Mouse (Mus musculus): Measurements from ENCODE around the gene Nr6a1.

The Nr6a1 gene

DNA sequence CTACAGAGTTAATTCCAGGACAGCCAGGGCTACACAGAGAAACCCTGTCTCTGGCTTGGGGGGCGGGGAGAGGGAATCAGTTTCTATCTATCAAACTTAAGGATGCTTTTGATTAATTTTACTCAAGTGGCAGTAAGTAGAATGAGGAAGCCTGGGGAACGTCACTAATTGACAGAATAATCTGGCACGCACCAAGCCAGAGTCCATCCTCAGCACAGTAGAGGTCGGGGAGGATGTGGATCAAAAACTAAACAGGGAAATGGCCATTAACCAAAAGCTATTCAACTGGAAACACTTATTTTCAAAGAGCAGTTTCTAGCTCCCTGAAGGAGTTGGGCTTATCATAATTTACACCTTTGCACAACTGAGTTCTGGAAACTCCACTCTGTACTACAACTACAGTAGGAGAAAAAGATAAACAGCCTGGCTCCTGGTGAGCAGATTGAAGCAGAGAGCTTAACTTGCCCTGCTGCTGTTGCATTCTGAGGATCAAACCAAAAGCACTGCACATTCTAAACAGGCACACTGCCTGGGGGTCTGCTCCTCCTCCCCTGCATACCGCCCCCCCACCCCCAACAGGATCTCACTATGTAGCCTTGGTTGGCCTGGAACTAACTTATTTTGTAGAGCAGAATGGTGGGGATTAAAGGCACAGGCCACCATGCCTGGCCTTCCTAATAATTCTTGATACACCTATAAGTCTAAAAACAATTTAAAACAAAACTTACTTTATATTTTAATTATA is 141.1 kb downstream of the Nr6a1 start:
- in situ Hi-C loops (cut with MboI; ENCODE audit: low sequenced_read_pairs) = no loop called here

DNA sequence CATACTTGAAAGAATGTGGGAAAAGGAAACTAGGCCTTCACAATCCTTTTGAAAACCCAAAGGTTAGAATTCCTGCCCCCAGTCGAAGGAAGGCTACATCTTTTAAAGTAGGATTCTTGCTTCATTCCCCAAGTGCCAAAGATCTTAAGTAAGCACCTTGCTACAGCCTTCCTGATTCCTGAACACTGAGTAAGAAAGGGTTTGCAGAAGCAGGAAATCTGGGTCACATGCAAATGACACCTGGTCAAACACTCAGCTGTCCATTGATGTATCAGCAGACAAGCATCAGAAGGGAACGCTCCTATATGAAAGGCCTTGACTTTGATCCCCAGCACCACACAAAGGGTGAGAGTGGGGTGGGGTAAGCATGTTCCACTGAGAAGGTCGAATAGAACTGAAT is 142.4 kb downstream of the Nr6a1 start:
- in situ Hi-C loops (cut with MboI; ENCODE audit: low sequenced_read_pairs) = no loop called here

DNA sequence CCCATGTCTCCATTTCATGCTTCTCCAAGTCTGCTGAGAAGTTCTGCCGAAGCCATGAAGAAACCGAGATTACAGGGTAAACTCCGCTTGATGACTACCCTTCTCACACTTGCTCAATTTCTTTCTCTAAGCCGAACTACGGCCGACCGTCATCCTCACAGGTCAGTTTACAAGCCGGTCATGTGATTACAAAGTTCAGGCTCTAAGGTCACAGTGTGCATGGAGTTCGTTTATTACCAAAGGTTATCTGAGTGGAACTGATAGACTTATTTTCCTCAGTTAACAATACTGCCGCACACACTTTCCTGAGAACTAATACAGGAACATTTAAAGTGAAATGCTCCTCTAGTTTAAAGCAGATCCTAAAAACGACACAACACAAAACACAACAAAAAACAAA is 143.1 kb downstream of the Nr6a1 start:
- in situ Hi-C loops (cut with MboI; ENCODE audit: low sequenced_read_pairs) = no loop called here

DNA sequence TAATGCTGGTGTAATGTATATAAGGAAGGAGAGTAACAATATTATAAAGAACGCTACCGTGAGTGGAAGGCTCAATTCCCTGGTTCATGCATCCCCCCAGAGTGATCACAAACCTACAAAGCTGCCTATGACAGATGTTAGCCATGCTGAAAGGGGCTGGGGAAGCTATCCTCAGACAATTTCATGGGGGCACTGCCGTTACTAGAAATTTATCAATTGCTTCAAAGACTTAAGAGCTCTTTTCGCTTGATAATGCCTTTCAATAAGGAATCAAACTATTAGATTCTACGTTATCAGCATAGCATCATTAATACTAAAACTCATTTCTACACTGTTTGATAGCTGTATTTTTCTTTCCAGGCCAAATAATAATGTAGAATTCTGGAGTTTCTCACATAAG is 144.1 kb downstream of the Nr6a1 start:
- in situ Hi-C loops (cut with MboI; ENCODE audit: low sequenced_read_pairs) = no loop called here

DNA sequence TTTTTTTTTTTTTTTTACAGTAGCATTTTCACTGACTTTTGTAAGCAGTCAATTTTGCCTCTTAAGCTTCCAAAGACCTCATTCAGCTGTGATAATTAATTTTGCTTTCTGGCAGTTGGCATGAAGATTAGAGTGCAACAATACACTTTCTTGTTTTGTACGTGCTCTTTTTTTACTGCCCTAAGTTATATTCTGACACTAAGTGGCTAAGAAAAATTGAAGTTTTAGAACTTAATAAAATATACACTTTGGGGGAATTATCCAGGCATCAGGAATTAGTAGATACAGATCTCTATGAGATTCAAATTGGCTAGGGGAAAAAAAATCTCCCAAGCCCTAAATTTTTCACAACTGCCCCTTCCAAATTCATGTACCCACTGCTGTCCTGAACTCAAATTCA is 144.8 kb downstream of the Nr6a1 start:
- in situ Hi-C loops (cut with MboI; ENCODE audit: low sequenced_read_pairs) = no loop called here

DNA sequence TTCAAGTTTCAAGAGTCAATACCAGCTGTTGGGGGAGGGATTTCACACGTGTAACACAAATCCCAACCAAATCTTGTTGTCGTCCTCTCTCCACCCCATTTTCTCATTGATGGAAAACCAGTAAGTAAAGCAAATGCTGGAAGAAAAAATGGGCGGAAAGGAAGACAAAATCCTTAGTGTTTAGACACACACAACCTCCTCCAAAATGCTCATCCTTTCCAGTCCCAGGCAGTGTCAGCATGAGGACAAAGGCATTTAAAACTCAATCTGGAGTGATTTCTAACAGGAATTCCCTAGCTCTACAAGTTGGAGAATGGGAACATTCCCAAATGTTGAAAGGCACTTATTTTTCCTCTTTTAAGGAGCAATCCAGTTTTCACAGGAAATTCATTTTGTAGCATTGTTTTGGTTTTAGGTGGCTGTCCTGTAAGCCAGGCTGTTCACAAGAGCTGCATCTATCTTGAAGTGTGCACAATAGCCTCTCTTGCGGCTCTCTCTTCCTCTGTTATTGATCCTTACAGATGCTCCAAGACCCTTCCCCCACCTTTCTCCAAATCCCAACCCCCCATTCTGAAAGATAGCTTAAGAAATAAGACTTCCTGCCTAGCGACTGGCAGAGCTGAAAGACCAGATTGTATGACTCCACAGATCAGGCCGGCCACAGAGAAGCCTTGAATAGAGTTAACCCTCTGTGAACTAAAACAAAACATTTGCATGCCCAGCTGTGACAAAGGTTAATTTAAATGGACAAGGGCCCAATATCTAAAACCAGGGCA is 145.4 kb downstream of the Nr6a1 start:
- in situ Hi-C loops (cut with MboI; ENCODE audit: low sequenced_read_pairs) = no loop called here

DNA sequence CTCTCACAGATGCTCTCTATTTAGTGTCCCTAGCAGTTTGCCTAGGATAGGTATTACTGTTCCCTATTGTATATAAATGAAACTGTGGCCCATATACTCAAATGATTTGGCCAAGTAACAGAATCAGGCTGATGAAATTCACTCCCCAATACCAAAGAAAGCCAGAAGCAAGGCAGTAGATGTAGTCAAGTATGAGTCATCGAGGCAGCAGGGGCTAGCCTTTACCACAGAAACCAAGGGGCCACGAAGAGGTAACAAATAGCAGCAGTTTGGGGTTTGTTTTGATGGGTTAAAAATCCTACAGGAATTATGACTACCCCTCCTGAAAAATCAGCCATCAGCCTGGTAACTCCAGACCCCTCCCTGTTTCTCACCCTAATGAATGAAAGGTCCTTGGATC is 147.5 kb downstream of the Nr6a1 start:
- in situ Hi-C loops (cut with MboI; ENCODE audit: low sequenced_read_pairs) = no loop called here

DNA sequence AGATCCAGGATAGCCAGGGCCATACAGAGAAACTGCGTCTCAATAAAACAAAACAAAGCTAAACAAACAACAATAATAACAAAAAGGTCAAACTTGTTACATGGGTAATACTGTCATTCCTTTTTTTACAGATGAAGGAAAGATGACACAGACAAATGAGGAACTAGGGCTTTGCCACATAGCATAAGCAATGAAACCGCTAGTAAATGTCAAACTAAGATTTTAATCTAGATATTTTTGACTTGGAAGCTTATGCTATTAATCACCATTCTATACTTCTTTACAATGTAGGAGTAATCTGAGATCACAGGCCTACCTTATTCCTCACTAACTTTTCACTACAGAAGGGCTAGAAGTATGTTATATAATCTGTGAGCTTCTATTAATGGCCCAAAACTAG is 150.2 kb downstream of the Nr6a1 start:
- in situ Hi-C loops (cut with MboI; ENCODE audit: low sequenced_read_pairs) = no loop called here

DNA sequence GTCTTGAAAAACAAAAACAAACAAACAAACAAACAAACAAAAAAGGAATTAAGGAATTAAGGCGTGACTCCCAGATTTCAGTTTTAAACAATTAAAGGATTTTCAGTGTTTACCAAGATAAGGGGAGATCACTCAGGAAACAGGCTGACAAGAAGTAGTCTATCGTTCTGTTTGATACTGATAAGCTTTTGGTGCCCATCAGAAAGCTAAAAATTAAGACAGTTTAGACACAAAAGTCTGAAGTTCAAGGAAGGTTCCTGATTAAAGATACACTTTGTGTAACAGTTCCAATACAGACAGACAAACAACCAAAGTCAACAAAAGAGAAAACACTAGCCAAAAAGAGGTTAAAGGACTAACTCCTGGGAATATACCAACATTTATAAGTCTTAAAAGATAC is 152.6 kb downstream of the Nr6a1 start:
- in situ Hi-C loops (cut with MboI; ENCODE audit: low sequenced_read_pairs) = no loop called here

DNA sequence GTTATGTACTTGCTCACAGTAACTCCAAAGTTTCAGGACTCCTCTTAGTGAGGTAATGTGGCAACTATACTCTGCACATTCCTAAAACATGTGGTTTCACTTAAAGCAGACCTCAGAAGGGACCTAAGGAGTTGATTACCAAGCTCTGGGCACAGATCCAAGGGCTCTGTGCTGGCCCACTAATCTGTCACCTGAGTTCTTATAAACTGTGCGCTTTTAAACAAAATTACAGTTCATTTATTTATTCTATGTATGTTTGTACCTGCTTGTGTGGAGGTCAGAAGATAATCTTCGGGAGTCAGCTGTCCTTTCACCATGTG is 156.1 kb downstream of the Nr6a1 start:
- in situ Hi-C loops (cut with MboI; ENCODE audit: low sequenced_read_pairs) = no loop called here

DNA sequence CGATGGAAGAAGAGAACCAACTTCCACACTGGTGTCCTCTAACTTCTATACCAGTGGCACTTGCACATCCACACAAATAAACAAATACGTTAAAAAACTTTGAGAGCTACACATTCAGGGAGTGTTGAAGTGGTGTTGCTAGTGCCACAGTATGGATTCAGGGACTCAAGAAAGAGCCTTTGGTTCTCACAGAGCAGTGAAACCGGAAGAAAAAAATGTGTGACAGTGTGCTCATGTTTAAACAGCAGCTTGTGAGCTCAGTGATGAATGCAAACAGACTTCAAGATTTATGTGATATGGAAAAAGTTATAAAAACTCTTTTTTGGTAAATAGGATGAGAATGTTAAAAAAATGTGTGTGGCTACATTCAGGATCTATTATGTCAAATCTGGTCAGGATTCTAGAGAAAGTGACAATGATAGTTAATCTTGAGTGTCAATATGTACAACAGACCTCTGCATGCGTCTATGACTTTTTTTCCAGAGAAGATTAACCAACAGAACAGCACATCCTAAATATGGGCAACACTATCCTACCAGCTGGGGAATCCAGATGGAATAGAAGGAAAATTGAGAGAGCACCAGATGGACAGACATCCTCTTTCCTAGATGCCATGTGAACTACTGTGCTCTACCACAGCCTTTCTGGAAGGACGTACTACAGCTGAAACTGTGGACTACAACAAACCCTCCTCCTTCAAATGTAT is 156.6 kb downstream of the Nr6a1 start:
- in situ Hi-C loops (cut with MboI; ENCODE audit: low sequenced_read_pairs) = no loop called here

DNA sequence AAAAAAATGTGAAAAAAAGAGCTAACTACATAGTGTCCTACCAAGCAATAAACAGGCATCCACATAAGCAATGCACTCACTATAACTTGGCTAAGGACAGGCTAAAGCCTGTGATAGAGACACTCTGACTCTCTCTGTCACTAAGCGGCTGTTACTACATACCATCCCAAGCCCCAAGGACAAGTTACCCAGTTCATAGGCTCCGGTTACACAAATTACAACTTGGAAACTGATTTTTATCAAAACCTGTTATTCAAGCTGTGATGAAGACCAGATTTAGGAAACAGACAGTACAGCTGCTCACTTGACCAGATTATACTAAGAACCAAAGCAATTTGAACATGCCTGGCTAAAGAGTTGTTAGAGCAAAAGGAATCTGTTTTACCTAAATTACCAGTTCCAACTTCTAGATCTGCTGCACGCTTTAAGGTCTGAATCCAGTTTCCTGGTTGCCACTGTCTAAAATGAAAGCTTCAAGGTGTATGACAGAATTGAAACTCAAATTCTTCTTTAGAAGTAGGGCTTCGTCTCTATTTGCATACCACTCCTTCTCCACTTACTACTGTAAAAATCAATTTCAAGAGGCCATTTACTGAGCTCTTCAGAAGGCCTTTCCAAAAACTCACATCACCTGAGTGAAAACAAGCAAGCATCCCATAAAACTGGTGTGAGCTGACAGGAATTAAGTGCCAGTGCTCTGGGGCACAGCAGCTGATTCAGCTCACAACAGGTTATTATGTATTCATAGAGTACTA is 160.1 kb downstream of the Nr6a1 start:
- in situ Hi-C loops (cut with MboI; ENCODE audit: low sequenced_read_pairs) = no loop called here

DNA sequence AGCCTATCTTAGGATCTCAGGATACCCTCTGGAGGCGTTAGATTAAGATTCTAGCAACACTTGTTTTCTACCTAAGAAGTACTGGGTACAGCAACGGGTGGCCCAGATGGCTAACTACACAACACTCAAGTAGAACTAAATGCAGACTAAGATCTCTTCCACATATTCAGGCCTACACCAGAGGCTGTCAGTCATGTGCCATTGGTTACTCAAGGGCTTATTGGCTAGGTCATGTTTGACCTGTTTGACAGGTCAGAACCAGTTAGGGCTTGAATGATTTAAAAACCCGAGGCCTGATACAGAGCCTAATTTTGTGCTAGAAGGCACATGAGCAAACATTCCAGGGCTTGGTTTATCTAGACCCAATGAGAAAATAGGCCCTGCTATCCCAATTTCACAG is 187.6 kb downstream of the Nr6a1 start:
- in situ Hi-C loops (cut with MboI; ENCODE audit: low sequenced_read_pairs) = no loop called here

DNA sequence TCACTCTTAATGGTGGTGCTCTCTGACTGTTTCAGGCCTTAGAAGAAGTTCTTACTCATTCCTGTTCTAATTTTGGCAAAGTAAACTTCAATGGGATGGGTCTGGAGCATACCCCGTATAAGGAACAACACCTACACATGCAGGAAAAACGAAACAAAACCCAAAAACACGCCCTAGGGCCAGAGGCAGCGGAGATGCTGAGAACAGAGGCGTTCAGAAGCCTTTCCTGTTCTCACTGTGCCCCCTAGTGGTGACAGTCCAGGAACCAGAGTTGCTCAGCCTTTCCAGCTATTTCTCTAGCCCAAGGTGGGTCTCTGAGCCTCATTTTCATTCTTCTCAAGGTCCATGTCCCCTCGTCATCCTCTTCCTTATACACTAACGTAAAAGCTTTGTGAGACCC is 188.1 kb downstream of the Nr6a1 start:
- in situ Hi-C loops (cut with MboI; ENCODE audit: low sequenced_read_pairs) = no loop called here

DNA sequence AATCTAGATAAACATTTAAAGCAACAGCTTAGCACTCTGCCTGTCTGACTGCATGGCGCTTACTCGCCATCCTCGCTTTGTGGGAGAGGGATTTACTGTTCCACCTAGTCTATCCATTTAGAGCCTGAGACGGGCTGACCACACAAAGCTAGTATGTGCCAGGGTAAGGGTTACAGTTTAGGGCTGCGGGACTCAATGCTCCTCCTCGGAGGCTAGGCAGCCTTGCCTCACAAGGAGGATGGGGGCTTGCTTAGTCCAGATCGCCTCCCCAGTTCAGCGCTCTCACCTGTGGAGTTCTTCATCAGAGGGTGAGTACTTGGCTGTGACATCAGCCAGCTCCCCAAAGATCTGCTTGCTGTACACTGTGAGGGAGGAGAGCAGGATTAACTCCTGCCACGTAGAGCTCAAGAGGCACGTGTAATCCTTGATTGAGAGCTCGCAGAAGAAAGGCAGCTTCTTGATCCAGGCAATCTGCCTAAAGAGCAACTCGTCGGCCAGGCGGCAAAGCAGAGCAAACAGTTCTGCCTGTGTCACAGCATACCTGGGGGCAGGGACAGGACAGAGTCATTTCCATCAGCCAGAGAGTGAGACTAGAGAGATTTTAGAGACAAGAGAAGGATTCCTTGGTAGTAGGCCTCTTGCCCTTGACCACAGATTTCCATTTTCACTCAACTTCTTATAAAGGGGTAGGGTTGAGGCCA is 188.7 kb downstream of the Nr6a1 start:
- in situ Hi-C loops (cut with MboI; ENCODE audit: low sequenced_read_pairs) = no loop called here

DNA sequence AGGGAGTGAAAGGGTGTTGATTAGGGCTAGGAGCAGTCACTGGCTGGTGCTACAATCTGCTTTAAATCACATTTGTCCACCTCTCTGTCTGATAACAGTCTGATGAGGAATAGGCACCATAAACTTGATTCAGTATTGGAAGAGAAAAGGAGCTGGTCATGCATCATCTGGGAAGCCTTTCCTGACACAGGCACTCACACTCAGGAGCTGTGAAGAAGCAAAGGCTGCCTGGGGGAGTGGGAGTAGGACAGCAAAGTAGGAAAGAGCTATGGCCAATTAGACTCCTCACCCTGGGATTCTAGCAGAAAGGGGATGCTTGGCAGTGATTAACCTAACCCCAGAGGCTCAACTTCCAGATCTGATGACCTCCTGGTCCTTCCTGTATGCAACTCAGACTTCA is 191.7 kb downstream of the Nr6a1 start:
- in situ Hi-C loops (cut with MboI; ENCODE audit: low sequenced_read_pairs) = no loop called here

DNA sequence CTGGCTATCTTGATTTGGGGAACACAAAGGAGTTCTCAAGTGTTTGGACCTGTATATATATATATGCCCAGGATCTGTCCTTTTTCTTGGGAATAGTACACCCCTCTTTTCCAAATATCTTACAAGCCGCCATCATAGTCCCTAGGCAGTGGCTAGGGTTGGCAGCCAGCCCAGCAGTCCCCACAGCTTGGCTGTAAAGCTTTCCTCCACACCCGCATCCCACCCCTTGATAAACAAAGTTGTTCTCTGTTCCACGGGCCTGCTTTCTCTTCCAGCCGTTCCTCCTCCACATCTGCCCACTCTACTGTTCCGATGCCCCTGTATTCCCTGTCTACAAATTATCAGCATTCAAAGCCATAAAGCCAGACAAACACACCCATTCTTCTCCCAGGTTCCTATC is 192.8 kb downstream of the Nr6a1 start:
- in situ Hi-C loops (cut with MboI; ENCODE audit: low sequenced_read_pairs) = no loop called here

DNA sequence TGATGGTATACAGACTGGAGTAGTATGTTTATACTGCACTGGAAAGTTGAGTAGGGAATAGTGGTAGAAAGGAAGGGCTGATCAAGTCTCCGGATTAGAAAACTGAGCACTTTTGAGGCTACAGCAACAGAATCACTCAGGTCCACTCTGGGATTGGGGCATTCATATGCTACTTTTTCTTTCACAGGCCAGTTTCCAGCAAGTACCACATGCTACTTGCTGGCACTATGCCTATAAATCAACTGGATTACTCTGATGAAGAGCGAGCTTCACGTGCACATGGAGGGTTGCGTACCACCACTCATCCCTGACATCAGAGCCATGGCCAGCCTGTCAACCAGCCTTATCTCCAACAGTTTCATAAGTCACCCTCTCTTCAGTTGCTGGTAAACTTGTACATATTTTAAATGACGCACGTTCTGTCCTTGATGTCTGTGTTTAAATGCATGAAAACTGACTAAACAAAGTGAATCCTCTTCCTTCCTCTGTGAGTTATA is 197.1 kb downstream of the Nr6a1 start:
- in situ Hi-C loops (cut with MboI; ENCODE audit: low sequenced_read_pairs) = no loop called here

DNA sequence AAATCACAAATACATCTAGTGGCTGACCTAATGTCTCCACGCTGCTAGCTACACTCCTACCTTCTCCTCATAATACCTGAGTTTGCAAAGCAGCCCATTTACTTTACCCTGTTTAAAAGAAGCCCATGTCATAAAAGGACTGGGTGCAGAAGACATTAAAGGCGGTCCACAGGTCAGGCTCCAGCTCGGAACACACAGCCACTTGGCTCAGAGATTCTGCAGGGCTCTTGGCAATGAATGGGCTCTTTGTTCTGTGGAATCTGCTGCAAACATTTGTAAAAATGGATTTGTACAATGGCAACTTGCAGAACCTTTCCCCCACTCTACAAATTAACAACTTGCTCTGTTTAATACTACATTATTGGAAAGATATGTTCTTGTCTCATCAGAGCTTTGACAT is 202.1 kb downstream of the Nr6a1 start:
- in situ Hi-C loops (cut with MboI; ENCODE audit: low sequenced_read_pairs) = no loop called here

DNA sequence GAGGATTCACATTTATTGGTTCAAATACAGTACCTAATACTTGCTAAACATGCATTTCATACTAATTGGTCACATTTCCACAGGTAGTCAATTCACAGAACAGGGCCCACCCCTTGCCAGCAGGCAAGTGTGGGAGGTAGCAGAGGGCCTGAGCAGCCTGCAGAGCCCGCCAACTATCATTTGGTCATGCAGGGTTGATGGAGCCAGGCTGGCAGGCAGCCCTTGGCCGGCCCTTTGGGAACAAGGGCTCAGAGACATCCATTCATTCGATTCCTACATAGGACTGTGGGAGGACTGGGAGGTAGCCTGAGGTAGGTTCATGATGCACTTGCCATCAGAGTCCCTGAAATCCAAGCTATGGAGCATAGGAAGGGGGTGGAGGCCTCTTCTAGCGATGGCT is 204.1 kb downstream of the Nr6a1 start:
- in situ Hi-C loops (cut with MboI; ENCODE audit: low sequenced_read_pairs) = no loop called here

DNA sequence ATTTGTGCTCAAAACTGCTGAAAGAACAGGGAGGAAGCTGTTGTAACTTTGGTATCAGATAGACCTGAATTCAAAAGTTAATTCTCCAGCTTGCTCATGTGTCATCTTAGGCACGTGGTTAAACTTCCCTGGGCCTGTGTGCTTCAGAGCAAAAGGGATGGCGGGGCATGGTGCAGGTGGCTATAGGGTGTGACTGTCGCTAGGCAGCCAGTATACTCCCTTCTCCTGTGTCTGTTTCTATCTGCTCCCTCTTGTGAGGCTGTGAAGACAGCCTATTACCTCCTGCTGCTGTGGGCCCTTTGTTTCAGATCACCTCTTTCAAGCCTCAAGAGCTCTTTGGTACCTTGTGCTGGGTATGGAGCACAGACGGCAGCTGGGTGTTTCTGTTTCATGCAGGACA is 205.4 kb downstream of the Nr6a1 start:
- in situ Hi-C loops (cut with MboI; ENCODE audit: low sequenced_read_pairs) = no loop called here

Data from CH12F3 (cell line).